Mouse (Mus musculus) kidney, embryonic 14.5 days (tissue): ENCODE measurements around the gene Mical2. TPM values are rescaled to one million over a fixed set of nuclear protein-coding genes. Genes with fewer than 3 reads are reported as not detected.
A peak's percentile ranks its signal among the peaks of the same experiment; 100 is the strongest.

Experiments
- ATAC-seq: fragments of 200-750 bp; cut with Nextera tagmentation; 2 replicates; pipeline ENCODE4 v1.8.0; 2017; ENCODE audit warnings: moderate number of reproducible peaks, mild to moderate bottlenecking, moderate TSS enrichment, moderate library complexity; ENCODE audit not compliant: low FRiP score, low TSS enrichment
- H3K27ac ChIP-seq: fragments of 300-500 bp; sonication (generic); 2 replicates; pipeline ENCODE4 v1.5.1; 2014; ENCODE audit warnings: low read depth, mild to moderate bottlenecking, low read length, moderate library complexity, mixed read lengths
- H3K27me3 ChIP-seq: fragments of 300-500 bp; sonication (generic); 2 replicates; pipeline ENCODE4 v1.6.1; 2014; ENCODE audit warnings: mild to moderate bottlenecking, low read length; ENCODE audit not compliant: control insufficient read depth, insufficient read depth
- H3K36me3 ChIP-seq: fragments of 300-500 bp; sonication (generic); 2 replicates; pipeline ENCODE4 v1.6.1; 2014; ENCODE audit warnings: low read length, mixed read lengths; ENCODE audit not compliant: control insufficient read depth, insufficient read depth
- H3K4me1 ChIP-seq: fragments of 300-500 bp; sonication (generic); 2 replicates; pipeline ENCODE4 v1.6.1; 2014; ENCODE audit warnings: low read length, mixed read lengths; ENCODE audit not compliant: control insufficient read depth, insufficient read depth
- H3K4me2 ChIP-seq: fragments of 300-500 bp; sonication (generic); replicated peaks from 2 replicates; pipeline ENCODE4 v1.6.1; 2014; ENCODE audit warnings: low read depth, mild to moderate bottlenecking, low read length
- H3K4me3 ChIP-seq: fragments of 300-500 bp; sonication (generic); 2 replicates; pipeline ENCODE4 v1.5.1; 2014; ENCODE audit warnings: mild to moderate bottlenecking, low read length
- H3K9ac ChIP-seq: fragments of 300-500 bp; sonication (generic); 2 replicates; pipeline ENCODE4 v1.6.1; 2014; ENCODE audit warnings: low read depth, mild to moderate bottlenecking, low read length, moderate library complexity
- H3K9me3 ChIP-seq: fragments of 300-500 bp; sonication (generic); 2 replicates; pipeline ENCODE4 v1.6.1; 2016; ENCODE audit warnings: low read length; ENCODE audit not compliant: control insufficient read depth
- WGBS: fragments of 180-500 bp; shearing (Covaris S2); extraction: QIAGEN DNeasy Blood & Tissue Kit; methylation state at CpG from one replicate; pipeline ENCODE4 v1.1.7; 2014; 5-methylcytosine and 5-hydroxymethylcytosine counted together
- polyA plus RNA-seq: library from polyadenylated mRNA; unstranded; fragments of >200 nt; fragmentation: Nextera tagmentation; extraction: Ambion mirVana; gene quantifications from 2 replicates; pipeline ENCODE4 v1.2.1, GENCODE M21; 2014

Mical2 gene
- polyA plus RNA-seq, 1 experiment from 2014 or later = 7.7 TPM

DNA sequence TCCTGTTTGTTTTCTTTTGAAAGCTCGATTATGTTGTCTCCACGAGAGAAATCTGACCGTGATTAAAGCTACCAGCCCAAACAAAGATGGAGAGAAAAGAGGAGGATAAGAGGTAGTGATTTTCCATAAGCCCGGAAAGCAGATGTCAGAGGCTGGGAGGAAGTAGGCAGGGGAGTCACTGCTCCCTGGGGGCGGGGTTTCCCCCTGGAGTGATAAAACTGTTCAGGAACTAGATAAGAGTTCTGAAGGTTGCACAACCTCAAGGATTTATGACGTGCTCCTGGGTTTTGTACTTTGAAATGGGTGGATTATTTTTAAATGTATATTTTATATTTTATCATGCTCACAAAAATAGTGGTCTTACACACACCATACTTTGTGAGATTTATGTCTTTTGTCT, 8.4 kb upstream of the Mical2 start:
- H3K9ac ChIP-seq = no peak overlapping the region
- H3K36me3 ChIP-seq = no peaks in the 10 kb centered on the region
- ATAC-seq = peak; percentile 47; the same call in 1 of the 2 replicates
- no peak overlapping the region for H3K4me3 ChIP-seq
- 23% methylated on average over 6 of the region's 6 CpGs for WGBS
- peaks cover 14% of the 10 kb centered on the region for H3K4me1 ChIP-seq
- H3K9me3 ChIP-seq = no peaks in the 10 kb centered on the region; the same call in 1 of the 2 replicates
- H3K27me3 ChIP-seq = no peaks in the 10 kb centered on the region
- 0 out of 2 replicates have a peak overlapping the region, but pooled peaks have one; percentile 8 for H3K4me2 ChIP-seq
- H3K27ac ChIP-seq = peak overlapping the region; percentile 32; the same call in 1 of the 2 replicates

DNA sequence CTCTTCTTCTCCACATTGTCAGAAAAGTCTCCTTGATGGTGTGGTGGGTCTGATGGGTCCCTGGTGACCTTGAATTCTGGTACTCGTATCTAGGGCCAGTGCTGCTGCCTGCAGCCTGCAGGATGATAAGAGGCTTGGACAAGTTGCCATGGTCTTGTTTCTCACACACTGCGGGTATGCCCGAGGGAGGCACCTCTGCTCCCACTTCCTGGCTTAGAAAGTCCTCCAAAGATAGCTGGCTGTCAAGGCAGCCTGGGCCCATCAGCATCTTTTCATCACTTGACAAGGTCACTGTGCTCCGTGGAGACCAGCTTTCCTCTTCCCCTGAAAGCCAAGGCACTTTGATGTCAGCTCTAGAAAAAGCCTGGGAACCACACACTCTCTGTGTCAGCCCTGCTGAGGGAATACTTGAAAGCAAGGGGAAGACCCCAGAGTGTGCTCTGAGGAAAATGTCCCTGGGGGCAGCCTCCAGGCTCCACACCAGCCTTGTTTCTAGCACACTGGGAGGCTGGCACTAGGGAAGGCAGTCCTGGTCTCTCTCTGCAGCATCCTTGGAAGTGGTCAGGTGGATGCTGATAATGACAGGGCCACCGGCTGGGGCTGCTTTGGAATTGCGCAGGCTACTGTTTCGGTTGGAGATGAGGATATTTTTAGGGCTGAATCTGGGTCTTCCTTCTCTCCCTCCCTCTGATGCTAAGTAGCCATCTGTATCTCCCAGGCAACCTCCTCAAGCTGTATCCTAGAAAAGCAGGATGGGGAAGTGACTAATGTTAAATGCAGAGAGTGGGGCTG, 2.7 kb upstream of the Mical2 start:
- Histone ChIP-seq H3K27ac (no peak overlapping the region), H3K4me2 (no peak overlapping the region), H3K4me3 (no peak overlapping the region), H3K27me3 (no peaks in the 10 kb centered on the region), H3K9me3 (no peaks in the 10 kb centered on the region; the same call in 1 of the 2 replicates), H3K4me1 (peaks cover 8% of the 10 kb centered on the region), H3K36me3 (no peaks in the 10 kb centered on the region), H3K9ac (no peak overlapping the region)
- 67% methylated on average over 7 of the region's 7 CpGs for WGBS
- ATAC-seq = no peak

DNA sequence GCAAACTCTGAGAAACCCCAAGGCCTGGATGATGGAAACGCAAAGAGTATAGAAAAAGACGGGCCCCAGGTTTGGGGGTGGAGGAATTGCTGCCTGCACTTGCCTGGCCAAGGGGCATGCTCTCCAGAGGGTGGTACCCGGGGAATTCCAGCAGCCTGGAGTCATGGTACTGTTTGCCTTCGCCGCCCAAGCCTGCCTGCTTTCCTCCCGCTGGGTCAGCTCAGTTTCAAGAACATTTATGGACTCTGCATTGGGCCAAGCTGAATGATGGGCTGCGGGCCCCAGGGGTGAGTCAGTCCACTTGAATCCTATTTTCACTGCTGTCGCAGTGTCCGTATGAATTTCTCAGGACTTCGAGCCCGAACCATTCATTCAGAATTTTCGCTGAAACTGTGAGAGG, 802 bp upstream of the Mical2 start:
- Histone ChIP-seq H3K9ac (no peak overlapping the region), H3K9me3 (no peaks in the 10 kb centered on the region; the same call in 1 of the 2 replicates), H3K4me3 (no peak overlapping the region), H3K4me1 (peaks cover 8% of the 10 kb centered on the region), H3K36me3 (no peaks in the 10 kb centered on the region), H3K27ac (no peak overlapping the region), H3K4me2 (no peak overlapping the region), H3K27me3 (no peaks in the 10 kb centered on the region; the same call in 1 of the 2 replicates)
- WGBS = 62% methylated on average over 12 of the region's 12 CpGs
- no peak for ATAC-seq

DNA sequence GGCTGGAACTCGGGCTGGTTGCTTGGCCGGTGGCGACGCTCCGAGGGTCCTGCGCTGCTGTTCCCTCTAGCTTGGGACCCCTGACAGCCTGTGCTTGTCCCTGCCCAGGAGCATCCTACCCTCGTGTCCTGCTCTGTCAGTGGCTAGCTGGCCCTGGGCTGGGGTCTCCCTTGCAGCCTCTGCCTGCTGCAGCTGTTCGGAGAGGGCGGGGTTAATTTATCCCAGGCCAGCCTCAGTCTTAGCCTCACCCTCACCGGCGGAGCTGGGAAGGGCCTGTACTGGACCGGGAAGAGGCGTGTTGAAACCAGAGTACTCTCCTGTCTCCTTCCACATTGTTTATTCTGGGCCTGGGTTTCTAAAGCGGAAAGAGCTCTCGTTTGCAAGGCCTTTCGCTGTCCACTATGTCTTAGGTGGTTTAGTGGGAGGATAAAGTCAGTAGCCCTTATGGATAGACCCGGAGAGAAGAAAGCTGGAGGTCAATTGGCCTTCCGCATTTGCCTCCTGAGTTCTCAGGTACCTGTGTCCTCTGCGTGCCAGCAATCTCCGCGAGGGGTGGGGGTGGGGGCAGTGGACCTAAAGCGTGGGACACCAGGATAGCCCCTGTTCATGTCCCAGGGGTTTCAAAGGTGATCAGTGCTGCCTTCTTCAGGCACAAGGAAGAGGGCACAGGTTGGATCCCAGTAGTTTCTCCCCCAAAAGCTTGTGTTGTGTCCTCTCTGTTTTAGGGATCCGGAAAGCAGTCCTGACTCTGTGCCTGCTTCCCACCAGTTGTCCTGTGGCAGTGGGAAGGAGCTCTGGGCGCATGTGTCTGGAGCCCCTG, 1.0 kb downstream of the Mical2 start:
- H3K4me3 ChIP-seq = peak overlapping the region; percentile 71
- ATAC-seq = peak; percentile 54; the same call in 1 of the 2 replicates

GRCm38 (mm10) chr7:112227266-112227562, 1.6 kb downstream of the Mical2 start:
- 36% methylated on average over 6 of the region's 6 CpGs for WGBS
- Histone ChIP-seq H3K4me3 (peak overlapping the region; percentile 71; the same call in 1 of the 2 replicates), H3K9me3 (no peaks in the 10 kb centered on the region), H3K4me2 (peak overlapping the region; percentile 93), H3K27me3 (no peaks in the 10 kb centered on the region; the same call in 1 of the 2 replicates), H3K9ac (peak overlapping the region; percentile 28; the same call in 1 of the 2 replicates), H3K27ac (no peak overlapping the region), H3K36me3 (no peaks in the 10 kb centered on the region), H3K4me1 (peaks cover 8% of the 10 kb centered on the region)
- no peak for ATAC-seq

More for the DNA sequence above, 1.0 kb downstream of the Mical2 start:
- peaks cover 8% of the 10 kb centered on the region for H3K4me1 ChIP-seq
- H3K27ac ChIP-seq = no peak overlapping the region
- H3K36me3 ChIP-seq = no peaks in the 10 kb centered on the region
- 5% methylated on average over 24 of the region's 24 CpGs for WGBS
- H3K9ac ChIP-seq = peak overlapping the region; percentile 66; the same call in 1 of the 2 replicates
- no peaks in the 10 kb centered on the region; the same call in 1 of the 2 replicates for H3K27me3 ChIP-seq
- H3K4me2 ChIP-seq = peak overlapping the region; percentile 93
- no peaks in the 10 kb centered on the region for H3K9me3 ChIP-seq

DNA sequence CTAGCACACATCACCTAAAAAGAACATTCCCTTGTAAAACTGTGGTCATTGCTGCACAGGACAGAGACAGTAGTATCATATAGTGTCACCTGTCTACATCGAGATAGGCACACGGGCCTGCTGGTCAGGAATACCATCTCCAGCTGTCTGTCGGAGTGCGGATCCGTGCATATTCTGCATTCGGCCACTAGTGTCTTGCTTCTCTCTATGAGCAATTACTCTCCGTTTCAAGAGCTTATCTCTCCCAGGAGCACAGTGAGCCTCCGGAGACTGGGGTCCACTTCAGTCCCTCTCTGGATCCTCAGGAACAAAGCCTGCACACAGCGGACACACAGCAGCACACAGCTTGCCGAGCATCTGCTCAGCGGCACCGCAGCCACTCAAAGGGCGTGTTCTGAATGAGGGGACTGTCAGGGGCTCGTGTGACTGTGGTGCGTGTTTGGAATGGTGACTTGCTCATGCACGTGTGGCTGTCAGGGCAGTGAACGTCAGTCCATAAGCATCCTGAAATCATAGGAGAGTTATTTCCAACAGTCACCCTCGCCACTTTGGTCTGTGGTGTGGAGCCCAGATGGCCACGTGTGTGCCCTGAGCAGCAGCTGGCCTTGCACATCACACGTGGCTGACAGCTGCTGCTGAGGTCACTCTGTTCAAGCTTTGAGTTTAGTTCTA, 3.3 kb downstream of the Mical2 start:
- 76% methylated on average over 20 of the region's 20 CpGs for WGBS

DNA sequence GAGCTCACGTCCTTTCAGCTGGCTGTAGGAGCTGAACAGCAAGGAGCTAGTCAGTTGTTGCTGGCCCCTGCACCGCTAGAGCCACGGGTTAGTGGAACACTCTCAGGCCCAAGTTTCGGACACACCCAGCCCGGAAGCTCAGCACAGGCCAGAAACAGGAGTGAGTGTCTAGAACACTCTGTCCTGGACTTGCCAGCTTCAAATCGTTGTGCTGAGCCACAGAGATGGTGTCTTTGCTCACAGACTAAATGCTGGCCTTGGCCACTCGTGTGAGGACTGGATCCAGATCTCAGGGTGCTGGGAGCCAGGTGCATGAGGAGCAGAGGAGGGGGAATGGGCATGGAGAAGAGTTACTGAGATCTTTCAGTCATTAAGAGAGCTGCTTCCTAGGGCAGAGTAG, 6.1 kb downstream of the Mical2 start:
- no peak overlapping the region for H3K27ac ChIP-seq
- WGBS = 83% methylated on average over 7 of the region's 7 CpGs
- no peaks in the 10 kb centered on the region; the same call in 1 of the 2 replicates for H3K27me3 ChIP-seq
- no peak overlapping the region for H3K9ac ChIP-seq
- no peak overlapping the region for H3K4me3 ChIP-seq
- no peak for ATAC-seq
- H3K4me1 ChIP-seq = peaks cover 7% of the 10 kb centered on the region
- no peaks in the 10 kb centered on the region for H3K9me3 ChIP-seq
- H3K4me2 ChIP-seq = no peak overlapping the region
- no peaks in the 10 kb centered on the region for H3K36me3 ChIP-seq

More for the DNA sequence above, 3.3 kb downstream of the Mical2 start:
- no peak overlapping the region for H3K4me3 ChIP-seq
- H3K4me2 ChIP-seq = no peak overlapping the region
- no peaks in the 10 kb centered on the region for H3K36me3 ChIP-seq
- peaks cover 13% of the 10 kb centered on the region for H3K4me1 ChIP-seq
- no peak overlapping the region for H3K27ac ChIP-seq
- no peak for ATAC-seq
- no peaks in the 10 kb centered on the region; the same call in 1 of the 2 replicates for H3K27me3 ChIP-seq
- H3K9ac ChIP-seq = no peak overlapping the region
- no peaks in the 10 kb centered on the region for H3K9me3 ChIP-seq

DNA sequence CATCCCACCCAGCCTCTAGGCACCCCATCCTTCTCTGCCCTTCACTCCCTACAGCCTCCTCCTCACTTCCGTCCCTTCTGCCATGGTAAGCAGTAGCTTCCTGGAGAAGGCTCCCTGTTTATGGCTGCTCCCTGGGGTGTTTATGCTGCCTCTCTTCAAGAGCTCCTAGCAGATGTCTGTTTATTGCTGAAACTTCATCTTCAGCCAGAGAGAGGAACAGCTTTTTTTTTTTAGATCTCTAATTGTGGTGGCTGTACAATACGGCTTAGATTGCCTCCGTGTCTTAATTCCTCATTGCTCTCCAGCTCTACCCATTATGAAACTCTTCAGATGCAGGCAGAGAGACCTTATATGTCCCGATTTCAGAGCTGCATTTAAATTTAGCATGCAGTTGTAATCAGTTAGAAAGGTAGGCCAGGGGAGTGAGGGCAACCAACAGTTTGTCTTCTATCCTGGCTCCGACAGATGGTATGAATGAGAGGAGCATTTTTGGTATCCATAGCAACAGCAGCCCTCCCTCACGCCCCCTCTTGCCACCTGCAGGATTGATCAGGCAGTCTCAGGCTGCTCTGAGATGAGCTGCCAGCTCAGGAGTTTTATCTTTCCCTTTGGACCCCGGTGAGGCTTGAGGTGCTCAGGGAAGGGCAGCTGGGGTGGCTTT, 7.8 kb downstream of the Mical2 start:
- 26% methylated on average over 7 of the region's 7 CpGs for WGBS
- no peak overlapping the region for H3K4me2 ChIP-seq
- no peak overlapping the region for H3K4me3 ChIP-seq
- H3K4me1 ChIP-seq = peaks cover 7% of the 10 kb centered on the region; the same call in 1 of the 2 replicates
- no peaks in the 10 kb centered on the region; the same call in 1 of the 2 replicates for H3K27me3 ChIP-seq
- H3K36me3 ChIP-seq = no peaks in the 10 kb centered on the region
- H3K27ac ChIP-seq = no peak overlapping the region
- no peak for ATAC-seq
- no peaks in the 10 kb centered on the region for H3K9me3 ChIP-seq
- no peak overlapping the region for H3K9ac ChIP-seq
